Mouse (Mus musculus) neutrophil, adult 59 days (primary cell): Measurements from ENCODE around the gene Ccdc80. TPM values are rescaled to one million over a fixed set of nuclear protein-coding genes. Genes with fewer than 3 reads are reported as not detected.

ENCODE experiments used
- total RNA-seq, 2 experiments: library from RNA; stranded (reverse); gene quantifications; 1 replicate in 1 of 2; 2 replicates in 1 of 2; pipeline ENCODE4 v1.2.4; 2023

Gene Ccdc80
- total RNA-seq, result 1 to 10 TPM; 2.4 to 3.3 TPM

GRCm38 (mm10) chr16:45093137-45093731 lies at the start of gene Ccdc80:
Gene Ccdc80 (plus strand): TSS chr16:45093402.

GRCm38 (mm10) chr16:45158522-45159388 lies 65.6 kb downstream of the Ccdc80 start, which contains the start of the genes Slc35a5 and Atg3:
Gene Slc35a5 (minus strand): TSS chr16:45158706.
Gene Atg3 (plus strand): TSS chr16:45158785.

Other genes with a start within 250 kb of the Ccdc80 start
- gene Cd200r2, start 226.3 kb upstream of the Ccdc80 start, total RNA-seq, result under 1 TPM in 1 of 2 experiments, not detected in 1; 0.22 TPM
- 1 to 10 TPM; 4.9 to 8.5 TPM for gene Cd200r3, start 149.7 kb upstream of the Ccdc80 start, total RNA-seq
- 10 to 100 TPM; 77.4 to 80.9 TPM for gene Slc35a5, start 65.3 kb downstream of the Ccdc80 start, total RNA-seq
- 100 to 1,000 TPM in 1 of 2 experiments, 10 to 100 TPM in 1; 99.2 to 104 TPM for gene Atg3, start 65.4 kb downstream of the Ccdc80 start, total RNA-seq
- gene Btla, start 130.9 kb downstream of the Ccdc80 start, total RNA-seq, result 10 to 100 TPM in 1 of 2 experiments, 1 to 10 TPM in 1; 5.7 to 10.4 TPM